Mouse (Mus musculus) thymus, adult 2 months (tissue): ENCODE data around the gene Tshz2. TPM values are rescaled to one million over a fixed set of nuclear protein-coding genes. Genes with fewer than 3 reads are reported as not detected.

ENCODE experiments used
- DNase-seq: peaks from one replicate; pipeline ENCODE4 v3.0.0; 2021
- H3K27ac ChIP-seq: fragments of 200-500 bp; 2 replicates; pipeline ENCODE4 v1.5.1; 2012; ENCODE audit warnings: low read length, control low read depth; ENCODE audit not compliant: control insufficient read depth, insufficient read depth
- H3K27me3 ChIP-seq: fragments of 200-500 bp; 2 replicates; pipeline ENCODE4 v1.6.1; 2012; ENCODE audit warnings: mild to moderate bottlenecking, low read length, moderate library complexity, mixed read lengths; ENCODE audit not compliant: control insufficient read depth, insufficient read depth
- H3K36me3 ChIP-seq: fragments of 200-500 bp; 2 replicates; pipeline ENCODE4 v1.6.1; 2012; ENCODE audit warnings: mild to moderate bottlenecking, low read length, moderate library complexity; ENCODE audit not compliant: control insufficient read depth, insufficient read depth
- H3K4me1 ChIP-seq: fragments of 200-500 bp; replicated peaks from 2 replicates; pipeline ENCODE4 v1.6.1; 2012; ENCODE audit warnings: low read length; ENCODE audit not compliant: control insufficient read depth, insufficient read depth
- H3K4me3 ChIP-seq: fragments of 200-500 bp; 2 replicates; pipeline ENCODE4 v1.5.1; 2012; ENCODE audit warnings: mild to moderate bottlenecking, low read length, control low read depth, moderate library complexity; ENCODE audit not compliant: control insufficient read depth, insufficient read depth
- CTCF ChIP-seq: fragments of 200-500 bp; IDR thresholded peaks from 2 replicates; pipeline ENCODE4 v1.5.1; 2012; ENCODE audit warnings: mild to moderate bottlenecking, control low read depth, low read length, moderate library complexity, borderline replicate concordance; ENCODE audit not compliant: control insufficient read depth, poor library complexity, insufficient read depth; ENCODE audit errors: extremely low read depth
- POLR2A ChIP-seq: fragments of 200-500 bp; IDR thresholded peaks from 2 replicates; pipeline ENCODE4 v1.6.1; 2012; ENCODE audit warnings: mild to moderate bottlenecking, low read length, control low read depth, moderate library complexity; ENCODE audit not compliant: control insufficient read depth, poor library complexity, insufficient read depth; ENCODE audit errors: extremely low read depth
- WGBS: fragments of 180-500 bp; shearing (Covaris S2); methylation state at CpG from one replicate; pipeline ENCODE4 v1.1.7; 2018; 5-methylcytosine and 5-hydroxymethylcytosine counted together
- polyA plus RNA-seq: library from polyadenylated mRNA; depleted of rRNA; stranded (reverse); fragments of >200 nt; gene quantifications from 2 replicates; pipeline ENCODE4 v1.2.3, GENCODE M21; 2012

The Tshz2 gene
- polyA plus RNA-seq, 1 experiment = 2.5 TPM

GRCm38 (mm10) chr2:169907979-169908378, 275.2 kb downstream of the Tshz2 start:
- no peak overlapping the region for H3K27ac ChIP-seq
- no peaks in the 10 kb centered on the region for H3K36me3 ChIP-seq
- TF ChIP-seq POLR2A = no peak
- no peak for TF ChIP-seq CTCF
- DNase-seq = no peak
- no peaks in the 10 kb centered on the region for H3K27me3 ChIP-seq
- no peak overlapping the region for H3K4me3 ChIP-seq
- H3K4me1 ChIP-seq = no peaks in the 10 kb centered on the region
- WGBS = 86% methylated on average over 7 of the region's 7 CpGs

- DNase-seq = no peak
- no peaks in the 10 kb centered on the region for H3K4me1 ChIP-seq
- no peaks in the 10 kb centered on the region for H3K36me3 ChIP-seq
- WGBS = 77% methylated on average over 4 of the region's 4 CpGs
- H3K27ac ChIP-seq = no peak overlapping the region
- TF ChIP-seq CTCF = no peak
- no peak for TF ChIP-seq POLR2A
- H3K4me3 ChIP-seq = no peak overlapping the region
- no peaks in the 10 kb centered on the region for H3K27me3 ChIP-seq
These were observed 277.8 kb downstream of the Tshz2 start for GRCm38 (mm10) chr2:169910606-169911005.

- TF ChIP-seq CTCF (no peak), POLR2A (no peak)
- DNase-seq = no peak
- Histone ChIP-seq H3K36me3 (no peaks in the 10 kb centered on the region), H3K27me3 (no peaks in the 10 kb centered on the region), H3K27ac (no peak overlapping the region), H3K4me1 (no peaks in the 10 kb centered on the region), H3K4me3 (no peak overlapping the region)
- 96% methylated on average over 14 of the region's 14 CpGs for WGBS
These were observed 280.0 kb downstream of the Tshz2 start for GRCm38 (mm10) chr2:169912826-169913225.

- TF ChIP-seq CTCF (no peak), POLR2A (no peak)
- H3K27me3 ChIP-seq = no peaks in the 10 kb centered on the region
- no peaks in the 10 kb centered on the region for H3K4me1 ChIP-seq
- no peaks in the 10 kb centered on the region for H3K36me3 ChIP-seq
- WGBS = 88% methylated on average over 8 of the region's 8 CpGs
- H3K4me3 ChIP-seq = no peak overlapping the region
- DNase-seq = no peak
- no peak overlapping the region for H3K27ac ChIP-seq
These were observed 282.1 kb downstream of the Tshz2 start for GRCm38 (mm10) chr2:169914903-169915302.

- H3K4me1 ChIP-seq = no peaks in the 10 kb centered on the region
- H3K27me3 ChIP-seq = no peaks in the 10 kb centered on the region
- TF ChIP-seq POLR2A (no peak), CTCF (no peak)
- no peaks in the 10 kb centered on the region for H3K36me3 ChIP-seq
- H3K27ac ChIP-seq = no peak overlapping the region
- WGBS = 89% methylated on average over 13 of the region's 13 CpGs
- DNase-seq = no peak
- no peak overlapping the region for H3K4me3 ChIP-seq
These were observed 282.5 kb downstream of the Tshz2 start for GRCm38 (mm10) chr2:169915326-169915725.

- H3K4me3 ChIP-seq = no peak overlapping the region
- TF ChIP-seq POLR2A (no peak), CTCF (no peak)
- DNase-seq = no peak
- no peak overlapping the region for H3K27ac ChIP-seq
- 92% methylated on average over 3 of the region's 3 CpGs for WGBS
- no peaks in the 10 kb centered on the region for H3K4me1 ChIP-seq
- no peaks in the 10 kb centered on the region for H3K36me3 ChIP-seq
- no peaks in the 10 kb centered on the region for H3K27me3 ChIP-seq
These were observed 286.4 kb downstream of the Tshz2 start for GRCm38 (mm10) chr2:169919111-169919695.

GRCm38 (mm10) chr2:169924177-169924810, 291.5 kb downstream of the Tshz2 start:
- no peaks in the 10 kb centered on the region for H3K4me1 ChIP-seq
- H3K27me3 ChIP-seq = no peaks in the 10 kb centered on the region
- H3K4me3 ChIP-seq = no peak overlapping the region
- no peak for TF ChIP-seq POLR2A
- TF ChIP-seq CTCF = no peak
- no peaks in the 10 kb centered on the region for H3K36me3 ChIP-seq
- no peak overlapping the region for H3K27ac ChIP-seq
- WGBS = 85% methylated on average over 8 of the region's 8 CpGs
- no peak for DNase-seq
